Mouse (Mus musculus) ES-E14 (cell line): Measurements from ENCODE around the gene Psd.

Experiments
- CHD2 ChIP-seq: IDR thresholded peaks from 2 replicates; pipeline ENCODE4 v1.6.1; 2014; ENCODE audit warnings: mild to moderate bottlenecking, low read depth, low read length, inconsistent platforms
- MAFK ChIP-seq: IDR thresholded peaks from 2 replicates; pipeline ENCODE4 v1.6.1; 2014; ENCODE audit warnings: mild to moderate bottlenecking, low read depth, low read length, inconsistent platforms; ENCODE audit not compliant: insufficient read depth
- ZC3H11A ChIP-seq: IDR thresholded peaks from 2 replicates; pipeline ENCODE4 v1.6.1; 2012; ENCODE audit warnings: low read depth, mild to moderate bottlenecking, inconsistent platforms, low read length, borderline replicate concordance
- ZNF384 ChIP-seq: IDR thresholded peaks from 2 replicates; pipeline ENCODE4 v1.6.1; 2012; ENCODE audit warnings: low read depth, low read length, inconsistent platforms

DNA sequence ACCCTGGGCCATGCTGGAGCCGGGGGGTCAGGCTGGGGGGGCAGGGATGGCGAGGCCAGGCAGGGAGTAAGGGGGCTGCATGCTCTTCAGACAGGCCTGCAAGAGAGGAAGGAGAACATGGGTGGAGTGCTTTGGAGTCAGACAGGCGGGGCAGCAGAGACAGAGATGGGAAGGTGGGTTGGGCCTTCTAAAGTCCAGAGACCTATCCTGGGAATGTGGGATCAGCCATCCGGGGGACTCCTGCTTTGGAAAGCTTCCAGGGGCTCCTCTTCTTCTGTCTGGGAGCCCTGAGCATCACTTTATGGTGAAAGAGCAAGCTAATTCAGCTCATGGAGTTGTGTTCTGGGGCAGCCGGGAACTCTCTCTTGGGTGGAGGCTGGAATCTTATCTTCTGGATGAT, 2.0 kb downstream of the Psd start:
- TF ChIP-seq ZC3H11A (no peak), CHD2 (no peak), MAFK (no peak), ZNF384 (no peak)
